Mouse (Mus musculus): Measurements from ENCODE around the gene Oosp1. TPM values are rescaled to one million over a fixed set of nuclear protein-coding genes. Genes with fewer than 3 reads are reported as not detected.

Gene Oosp1
- not detected in 2 replicates for polyA plus RNA-seq (2012; rRNA removed)

GRCm38 (mm10) chr19:11690839-11691238 is at the start of gene Oosp1:
Gene Oosp1 (minus strand): TSS chr19:11691150.

GRCm38 (mm10) chr19:11696755-11697154 is 5.8 kb upstream of the Oosp1 start, which contains the start of gene Oosp3:
Gene Oosp3 (plus strand): TSS chr19:11697055.

GRCm38 (mm10) chr19:11660459-11660858 is 30.5 kb downstream of the Oosp1 start, which contains the start of gene Oosp2:
Gene Oosp2 (minus strand): TSS chr19:11660559.

GRCm38 (mm10) chr19:11640732-11641131 is 50.2 kb downstream of the Oosp1 start, which contains the start of gene Ms4a3:
Gene Ms4a3 (minus strand): TSS chr19:11640851.

GRCm38 (mm10) chr19:11623551-11623950 is 67.4 kb downstream of the Oosp1 start, which contains the start of gene Ms4a2:
Gene Ms4a2 (minus strand): TSS chr19:11623719.

Other genes with a start within 250 kb of the Oosp1 start
- gene Ms4a4b, start 247.6 kb downstream of the Oosp1 start, polyA plus RNA-seq (2012; rRNA removed), result 0.02 and 0.06 TPM in 2 replicates
- 0.50 and 0.77 TPM in 2 replicates for gene Ms4a6c, start 221.8 kb downstream of the Oosp1 start, polyA plus RNA-seq (2012; rRNA removed)
- 0.10 TPM in 1 of 2 replicates, not detected in the other for gene Gm8369, start 205.2 kb downstream of the Oosp1 start, polyA plus RNA-seq (2012; rRNA removed)
- gene Ms4a6b, start 174.6 kb downstream of the Oosp1 start, polyA plus RNA-seq (2012; rRNA removed), result 0.23 and 0.65 TPM in 2 replicates
- 7.7 and 10.7 TPM in 2 replicates for gene Ms4a4d, start 154.3 kb downstream of the Oosp1 start, polyA plus RNA-seq (2012; rRNA removed)
- 0.17 and 0.59 TPM in 2 replicates for gene Ms4a6d, start 86.3 kb downstream of the Oosp1 start, polyA plus RNA-seq (2012; rRNA removed)
- 0.06 TPM in 1 of 2 replicates, not detected in the other for gene Ms4a2, start 67.4 kb downstream of the Oosp1 start, polyA plus RNA-seq (2012; rRNA removed)
- gene Ms4a3, start 50.3 kb downstream of the Oosp1 start, polyA plus RNA-seq (2012; rRNA removed), result not detected in 2 replicates
- not detected in 2 replicates for gene Oosp2, start 30.6 kb downstream of the Oosp1 start, polyA plus RNA-seq (2012; rRNA removed)
- not detected in 2 replicates for gene Oosp3, start 5.9 kb upstream of the Oosp1 start, polyA plus RNA-seq (2012; rRNA removed)
- 631 and 840 TPM in 2 replicates for gene Gif, start 56.4 kb upstream of the Oosp1 start, polyA plus RNA-seq (2012; rRNA removed)
- gene Mrpl16, start 79.2 kb upstream of the Oosp1 start, polyA plus RNA-seq (2012; rRNA removed), result 3.0 and 4.0 TPM in 2 replicates
- gene Stx3, start 128.3 kb upstream of the Oosp1 start, polyA plus RNA-seq (2012; rRNA removed), result 7.2 and 10.5 TPM in 2 replicates
- not detected in 2 replicates for gene Olfr1417, start 148.1 kb upstream of the Oosp1 start, polyA plus RNA-seq (2012; rRNA removed)
- gene Olfr1418, start 169.9 kb upstream of the Oosp1 start, polyA plus RNA-seq (2012; rRNA removed), result not detected in 2 replicates
- gene Olfr1419, start 184.0 kb upstream of the Oosp1 start, polyA plus RNA-seq (2012; rRNA removed), result not detected in 2 replicates
- not detected in 2 replicates for gene Olfr1420, start 195.4 kb upstream of the Oosp1 start, polyA plus RNA-seq (2012; rRNA removed)
- 3.5 and 5.7 TPM in 2 replicates for gene Patl1, start 221.2 kb upstream of the Oosp1 start, polyA plus RNA-seq (2012; rRNA removed)